Mouse (Mus musculus): ENCODE results near the gene Polr2l. TPM values are rescaled to one million over a fixed set of nuclear protein-coding genes. Genes with fewer than 3 reads are reported as not detected.

Gene Polr2l
- total and polyA plus RNA-seq, 2 experiments from 2014 or later = 21.1 to 73.2 TPM

DNA sequence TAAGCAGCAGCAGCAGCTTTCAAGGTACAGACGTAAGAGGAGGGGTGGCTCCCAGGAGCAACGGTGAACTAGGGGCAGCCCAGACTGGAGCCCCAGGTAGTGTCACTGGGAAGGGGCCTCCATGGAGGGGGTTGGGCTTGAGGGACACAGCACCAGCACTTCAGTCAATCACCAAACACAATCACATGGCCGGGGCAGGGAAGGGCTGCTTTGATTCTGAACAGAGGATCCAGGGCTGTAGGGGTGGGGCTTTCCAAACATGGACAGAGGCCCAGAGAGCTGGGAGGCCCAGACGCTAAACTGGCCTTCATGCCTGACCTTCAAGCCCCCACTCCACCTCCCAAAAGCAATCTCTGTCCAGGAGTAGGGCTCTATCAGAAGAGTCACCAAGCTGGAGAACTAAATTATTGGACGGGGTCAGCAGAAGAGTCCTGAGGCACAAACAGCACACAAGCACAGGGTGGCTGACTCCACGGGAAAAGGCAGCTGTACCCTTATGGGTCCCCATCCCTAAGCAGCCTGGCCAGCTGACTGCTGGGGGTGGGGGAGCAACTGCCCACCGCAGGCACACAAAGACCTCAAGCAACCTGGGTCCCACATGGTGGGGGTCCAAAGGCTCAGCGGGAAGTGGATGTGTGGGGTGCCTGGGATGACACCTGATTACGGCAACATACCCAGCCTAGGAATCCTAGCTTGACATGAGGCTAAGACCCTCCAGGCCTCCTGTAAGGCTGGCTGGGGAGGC, 44.9 kb downstream of the Polr2l start:
- Histone ChIP-seq H3K4me2 (ENCODE audit: low read depth) (peak overlapping the region; percentile 75), H3K36me3 (ENCODE audit: insufficient read depth) (peaks cover 48% of the 10 kb centered on the region), H3K27me3 (ENCODE audit: insufficient read depth, low read length) (no peaks in the 10 kb centered on the region), H3K9me3 (ENCODE audit: low read length) (no peaks in the 10 kb centered on the region), H3K4me3 (ENCODE audit: low read depth, low read length) (peak overlapping the region; percentile 45; the same call in 1 of the 2 replicates), H3K4me1 (ENCODE audit: insufficient read depth) (peaks cover 18% of the 10 kb centered on the region), H3K9ac (peak overlapping the region; percentile 71; the same call in 1 of the 2 replicates), H3K27ac (ENCODE audit: low read depth, low read length) (0 out of 2 replicates have a peak overlapping the region, but pooled peaks have one; percentile 77)
- DNase-seq = no peak
- ATAC-seq = no peak
- no peak for TF ChIP-seq CTCF (IDR thresholded peaks at IDR 0.05; ENCODE audit: low read depth)
- WGBS = 65% methylated on average over 9 of the region's 9 CpGs

DNA sequence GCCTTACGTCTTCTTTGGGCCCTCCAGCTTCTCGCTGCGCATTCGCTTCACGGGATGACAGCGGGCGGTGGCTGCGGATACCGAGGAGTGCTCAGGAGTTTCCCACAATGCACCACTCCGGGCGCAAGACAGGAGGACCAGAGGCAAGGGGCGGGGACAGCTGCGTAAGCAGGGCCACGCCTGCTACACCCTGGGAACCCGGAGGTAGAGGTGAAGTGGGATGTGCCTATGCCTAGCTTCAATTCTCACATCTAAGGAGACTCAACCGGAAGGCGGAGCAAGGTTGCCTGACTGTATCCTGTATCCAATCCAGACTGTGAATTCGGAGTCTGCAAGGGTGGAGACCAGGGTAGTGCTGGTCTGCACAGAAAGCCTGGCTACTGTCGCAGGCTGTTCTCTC, 45.6 kb downstream of the Polr2l start, which contains the start of gene Cend1:
Gene Cend1, minus strand, starts transcription at position 182 of the 400 bp plus-strand sequence.
- peak within 1 kb of the TSS; percentile 71 for H3K9ac ChIP-seq
- peak within 1 kb of the TSS; percentile 77 for H3K27ac ChIP-seq (ENCODE audit: low read depth, low read length)
- H3K27me3 ChIP-seq (ENCODE audit: insufficient read depth, low read length) = no peaks in the 10 kb centered on the region
- ATAC-seq (peak; percentile 90), DNase-seq (peak; percentile 82)
- H3K36me3 ChIP-seq (ENCODE audit: insufficient read depth) = peaks cover 48% of the 10 kb centered on the region
- peak within 1 kb of the TSS; percentile 75 for H3K4me2 ChIP-seq (ENCODE audit: low read depth)
- peak; percentile 38 for TF ChIP-seq CTCF (IDR thresholded peaks at IDR 0.05; ENCODE audit: low read depth)
- peaks cover 16% of the 10 kb centered on the region for H3K4me1 ChIP-seq (ENCODE audit: insufficient read depth)
- H3K4me3 ChIP-seq (ENCODE audit: low read depth, low read length) = peak within 1 kb of the TSS; percentile 45
- no peaks in the 10 kb centered on the region for H3K9me3 ChIP-seq (ENCODE audit: low read length)
- 2% methylated on average over 19 of the region's 19 CpGs for WGBS

DNA sequence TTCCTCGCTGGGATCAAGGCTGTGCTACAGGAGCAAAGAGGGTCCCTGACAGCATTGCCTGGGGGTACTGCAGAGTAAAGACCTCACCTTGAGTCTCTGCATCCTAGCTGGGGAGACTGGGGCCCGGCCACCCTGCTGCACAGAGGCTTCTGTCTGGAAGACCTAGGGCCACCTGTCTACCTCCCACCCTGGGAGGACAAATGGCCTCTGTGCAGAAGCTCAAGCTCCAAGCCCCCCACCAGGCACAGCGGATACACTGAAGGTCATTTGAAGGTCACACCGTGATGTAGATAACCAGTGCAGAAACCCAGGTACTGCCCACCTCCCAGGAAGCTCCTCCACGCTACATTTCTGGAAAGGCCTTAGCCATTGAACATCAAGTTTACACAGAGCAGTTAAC, 46.2 kb downstream of the Polr2l start:
- Histone ChIP-seq H3K4me3 (ENCODE audit: low read depth, low read length) (peak overlapping the region; percentile 45), H3K36me3 (ENCODE audit: insufficient read depth) (peaks cover 46% of the 10 kb centered on the region), H3K9ac (peak overlapping the region; percentile 71), H3K4me1 (ENCODE audit: insufficient read depth) (peaks cover 12% of the 10 kb centered on the region), H3K9me3 (ENCODE audit: low read length) (no peaks in the 10 kb centered on the region), H3K4me2 (ENCODE audit: low read depth) (peak overlapping the region; percentile 75), H3K27me3 (ENCODE audit: insufficient read depth, low read length) (no peaks in the 10 kb centered on the region), H3K27ac (ENCODE audit: low read depth, low read length) (peak overlapping the region; percentile 77)
- WGBS = 50% methylated on average over 5 of the region's 5 CpGs
- no peak for DNase-seq
- no peak for ATAC-seq
- TF ChIP-seq CTCF (IDR thresholded peaks at IDR 0.05; ENCODE audit: low read depth) = no peak

DNA sequence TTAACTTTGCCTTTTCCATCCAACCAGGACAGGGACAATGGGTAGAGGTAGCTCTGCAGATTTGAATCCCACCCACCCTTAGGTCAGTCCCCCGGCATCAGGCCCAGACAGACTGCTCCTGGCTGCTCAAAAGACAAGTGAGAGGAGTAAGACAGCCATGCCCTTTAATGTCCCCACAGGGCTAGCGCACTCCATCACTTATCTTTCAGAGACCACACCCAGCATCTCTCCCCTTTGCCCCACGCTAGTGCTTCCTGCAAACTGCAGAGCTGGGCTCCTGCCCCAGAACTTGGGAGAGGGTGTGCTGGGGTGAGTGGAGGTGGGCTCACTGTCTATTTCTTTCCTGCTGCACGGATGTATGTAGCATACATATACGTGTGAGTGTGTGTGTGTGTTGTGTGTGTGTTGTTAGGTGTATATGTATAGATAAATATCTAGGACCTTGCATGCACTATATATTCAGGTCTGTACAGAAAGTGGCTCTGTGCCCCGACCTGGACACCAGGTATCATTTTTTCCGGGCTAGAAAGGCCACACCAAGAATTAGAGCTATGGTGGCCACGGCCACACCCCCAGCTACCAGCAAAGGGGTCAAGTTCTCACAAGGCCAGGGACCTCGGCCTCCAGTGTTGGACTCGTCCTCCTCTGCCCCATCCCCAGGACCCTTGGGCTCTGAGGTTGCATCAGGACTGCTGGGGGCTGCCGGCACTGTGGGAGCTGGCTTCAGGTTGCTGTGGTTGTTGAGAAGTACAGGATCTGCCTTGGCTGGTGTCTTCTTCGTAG, 47.8 kb downstream of the Polr2l start:
- DNase-seq = no peak
- WGBS = 90% methylated on average over 12 of the region's 12 CpGs

DNA sequence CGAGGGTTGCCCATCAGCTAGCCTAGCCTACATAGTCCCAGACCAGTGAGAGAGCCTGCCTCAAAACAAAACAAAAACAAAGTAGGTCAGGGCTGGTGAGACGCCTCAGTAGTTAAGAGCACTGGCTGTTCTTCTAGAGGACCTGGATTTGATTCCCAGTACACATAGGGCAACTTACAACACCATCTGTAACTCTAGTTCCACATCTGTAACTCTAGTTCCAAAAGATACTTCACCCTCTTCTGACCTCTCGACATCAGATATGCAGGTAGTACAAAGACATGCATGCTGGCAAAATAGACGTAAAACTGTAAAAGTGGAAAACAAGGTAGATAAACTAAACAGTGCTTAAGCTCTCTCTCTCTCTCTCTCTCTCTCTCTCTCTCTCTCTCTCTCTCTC, 51.1 kb downstream of the Polr2l start:
- H3K36me3 ChIP-seq (ENCODE audit: insufficient read depth) = peaks cover 10% of the 10 kb centered on the region
- WGBS = 72% methylated on average over 4 of the region's 4 CpGs

More for the DNA sequence above, 47.8 kb downstream of the Polr2l start:
- Histone ChIP-seq H3K9ac (no peak overlapping the region), H3K4me1 (ENCODE audit: insufficient read depth) (0 out of 2 replicates have a peak, but pooled peaks cover 8% of the 10 kb centered on the region), H3K9me3 (ENCODE audit: low read length) (no peaks in the 10 kb centered on the region), H3K27me3 (ENCODE audit: insufficient read depth, low read length) (no peaks in the 10 kb centered on the region), H3K4me2 (ENCODE audit: low read depth) (no peak overlapping the region), H3K4me3 (ENCODE audit: low read depth, low read length) (no peak overlapping the region), H3K36me3 (ENCODE audit: insufficient read depth) (peaks cover 30% of the 10 kb centered on the region), H3K27ac (ENCODE audit: low read depth, low read length) (no peak overlapping the region)
- no peak for TF ChIP-seq CTCF (IDR thresholded peaks at IDR 0.05; ENCODE audit: low read depth)
- ATAC-seq = no peak

More for the DNA sequence above, 51.1 kb downstream of the Polr2l start:
- no peak overlapping the region for H3K4me2 ChIP-seq (ENCODE audit: low read depth)
- H3K9ac ChIP-seq = no peak overlapping the region
- no peak overlapping the region for H3K27ac ChIP-seq (ENCODE audit: low read depth, low read length)
- 0 out of 2 replicates have a peak, but pooled peaks cover 4% of the 10 kb centered on the region for H3K4me1 ChIP-seq (ENCODE audit: insufficient read depth)
- H3K4me3 ChIP-seq (ENCODE audit: low read depth, low read length) = no peak overlapping the region
- H3K27me3 ChIP-seq (ENCODE audit: insufficient read depth, low read length) = no peaks in the 10 kb centered on the region
- DNase-seq (no peak), ATAC-seq (no peak)
- H3K9me3 ChIP-seq (ENCODE audit: low read length) = no peaks in the 10 kb centered on the region
- TF ChIP-seq CTCF (IDR thresholded peaks at IDR 0.05; ENCODE audit: low read depth) = no peak

Other genes starting within 250 kb of the Polr2l start
- 50.2 and 53.8 TPM in 2 replicates for gene Phrf1, start 246.3 kb downstream of the Polr2l start, total RNA-seq (2014; rRNA removed)
- 26.1 and 35.8 TPM in 2 replicates for gene Phrf1, start 246.3 kb downstream of the Polr2l start, polyA plus RNA-seq (2015; fragmentation: Nextera tagmentation; extraction: Ambion mirVana)
- gene Irf7, start 208.7 kb downstream of the Polr2l start, total RNA-seq (2014; rRNA removed) = 1.3 and 3.8 TPM in 2 replicates
- 3.4 and 3.7 TPM in 2 replicates for gene Irf7, start 208.7 kb downstream of the Polr2l start, polyA plus RNA-seq (2015; fragmentation: Nextera tagmentation; extraction: Ambion mirVana)
- gene Cdhr5, start 198.3 kb downstream of the Polr2l start, total RNA-seq (2014; rRNA removed) = not detected in 2 replicates
- gene Cdhr5, start 198.3 kb downstream of the Polr2l start, polyA plus RNA-seq (2015; fragmentation: Nextera tagmentation; extraction: Ambion mirVana) = not detected in 2 replicates
- gene Sct, start 196.0 kb downstream of the Polr2l start, total RNA-seq (2014; rRNA removed) = not detected in 2 replicates
- 2.9 and 3.9 TPM in 2 replicates for gene Sct, start 196.0 kb downstream of the Polr2l start, polyA plus RNA-seq (2015; fragmentation: Nextera tagmentation; extraction: Ambion mirVana)
- gene Drd4, start 183.1 kb downstream of the Polr2l start, total RNA-seq (2014; rRNA removed) = 0.31 and 0.38 TPM in 2 replicates
- 0.90 and 0.98 TPM in 2 replicates for gene Drd4, start 183.1 kb downstream of the Polr2l start, polyA plus RNA-seq (2015; fragmentation: Nextera tagmentation; extraction: Ambion mirVana)
- 238 and 239 TPM in 2 replicates for gene Deaf1, start 147.4 kb downstream of the Polr2l start, total RNA-seq (2014; rRNA removed)
- gene Deaf1, start 147.4 kb downstream of the Polr2l start, polyA plus RNA-seq (2015; fragmentation: Nextera tagmentation; extraction: Ambion mirVana) = 282 and 289 TPM in 2 replicates
- 25.2 and 33.2 TPM in 2 replicates for gene Tmem80, start 147.4 kb downstream of the Polr2l start, total RNA-seq (2014; rRNA removed)
- 32.9 and 34.7 TPM in 2 replicates for gene Tmem80, start 147.4 kb downstream of the Polr2l start, polyA plus RNA-seq (2015; fragmentation: Nextera tagmentation; extraction: Ambion mirVana)
- gene Eps8l2, start 136.3 kb downstream of the Polr2l start, total RNA-seq (2014; rRNA removed) = 1.0 and 1.1 TPM in 2 replicates
- gene Eps8l2, start 136.3 kb downstream of the Polr2l start, polyA plus RNA-seq (2015; fragmentation: Nextera tagmentation; extraction: Ambion mirVana) = 0.74 and 0.82 TPM in 2 replicates
- gene Taldo1, start 82.9 kb downstream of the Polr2l start, total RNA-seq (2014; rRNA removed) = 224 and 297 TPM in 2 replicates
- 304 and 352 TPM in 2 replicates for gene Taldo1, start 82.9 kb downstream of the Polr2l start, polyA plus RNA-seq (2015; fragmentation: Nextera tagmentation; extraction: Ambion mirVana)
- gene Gatd1, start 61.0 kb downstream of the Polr2l start, total RNA-seq (2014; rRNA removed) = 58.9 and 65.0 TPM in 2 replicates
- gene Gatd1, start 61.0 kb downstream of the Polr2l start, polyA plus RNA-seq (2015; fragmentation: Nextera tagmentation; extraction: Ambion mirVana) = 50.5 and 56.0 TPM in 2 replicates
- gene Cend1, start 45.6 kb downstream of the Polr2l start, total RNA-seq (2014; rRNA removed) = 83.3 and 94.7 TPM in 2 replicates
- 111 and 125 TPM in 2 replicates for gene Cend1, start 45.6 kb downstream of the Polr2l start, polyA plus RNA-seq (2015; fragmentation: Nextera tagmentation; extraction: Ambion mirVana)
- gene Slc25a22, start 37.2 kb downstream of the Polr2l start, total RNA-seq (2014; rRNA removed) = 115 and 141 TPM in 2 replicates
- 106 and 132 TPM in 2 replicates for gene Slc25a22, start 37.2 kb downstream of the Polr2l start, polyA plus RNA-seq (2015; fragmentation: Nextera tagmentation; extraction: Ambion mirVana)
- gene Pidd1, start 31.1 kb downstream of the Polr2l start, total RNA-seq (2014; rRNA removed) = 2.0 and 2.2 TPM in 2 replicates
- 2.3 and 2.4 TPM in 2 replicates for gene Pidd1, start 31.1 kb downstream of the Polr2l start, polyA plus RNA-seq (2015; fragmentation: Nextera tagmentation; extraction: Ambion mirVana)
- gene Rplp2, start 27.8 kb downstream of the Polr2l start, total RNA-seq (2014; rRNA removed) = 312 and 427 TPM in 2 replicates
- gene Rplp2, start 27.8 kb downstream of the Polr2l start, polyA plus RNA-seq (2015; fragmentation: Nextera tagmentation; extraction: Ambion mirVana) = 868 and 1,034 TPM in 2 replicates
- gene Pnpla2, start 19.9 kb downstream of the Polr2l start, total RNA-seq (2014; rRNA removed) = 6.2 and 7.7 TPM in 2 replicates
- 18.3 and 22.4 TPM in 2 replicates for gene Pnpla2, start 19.9 kb downstream of the Polr2l start, polyA plus RNA-seq (2015; fragmentation: Nextera tagmentation; extraction: Ambion mirVana)
- 4.5 and 7.2 TPM in 2 replicates for gene Cracr2b, start 14.0 kb downstream of the Polr2l start, total RNA-seq (2014; rRNA removed)
- 5.2 and 6.7 TPM in 2 replicates for gene Cracr2b, start 14.0 kb downstream of the Polr2l start, polyA plus RNA-seq (2015; fragmentation: Nextera tagmentation; extraction: Ambion mirVana)
- gene Cd151, start 7.7 kb downstream of the Polr2l start, total RNA-seq (2014; rRNA removed) = 55.8 and 62.4 TPM in 2 replicates
- gene Cd151, start 7.7 kb downstream of the Polr2l start, polyA plus RNA-seq (2015; fragmentation: Nextera tagmentation; extraction: Ambion mirVana) = 12.4 and 18.7 TPM in 2 replicates
- 52.5 and 79.6 TPM in 2 replicates for gene Tspan4, start 108 bp upstream of the Polr2l start, total RNA-seq (2014; rRNA removed)
- 54.9 and 57.9 TPM in 2 replicates for gene Tspan4, start 108 bp upstream of the Polr2l start, polyA plus RNA-seq (2015; fragmentation: Nextera tagmentation; extraction: Ambion mirVana)
- 40.5 and 42.0 TPM in 2 replicates for gene Chid1, start 64.7 kb upstream of the Polr2l start, total RNA-seq (2014; rRNA removed)
- 38.9 and 42.0 TPM in 2 replicates for gene Chid1, start 64.7 kb upstream of the Polr2l start, polyA plus RNA-seq (2015; fragmentation: Nextera tagmentation; extraction: Ambion mirVana)
- gene Ap2a2, start 87.0 kb upstream of the Polr2l start, total RNA-seq (2014; rRNA removed) = 154 and 187 TPM in 2 replicates
- gene Ap2a2, start 87.0 kb upstream of the Polr2l start, polyA plus RNA-seq (2015; fragmentation: Nextera tagmentation; extraction: Ambion mirVana) = 91.5 and 112 TPM in 2 replicates
- gene Muc6, start 180.2 kb upstream of the Polr2l start, total RNA-seq (2014; rRNA removed) = not detected in 2 replicates
- 0.04 and 0.07 TPM in 2 replicates for gene Muc6, start 180.2 kb upstream of the Polr2l start, polyA plus RNA-seq (2015; fragmentation: Nextera tagmentation; extraction: Ambion mirVana)
- gene Muc2, start 215.2 kb upstream of the Polr2l start, total RNA-seq (2014; rRNA removed) = 0.15 and 0.38 TPM in 2 replicates
- 0.05 and 0.08 TPM in 2 replicates for gene Muc2, start 215.2 kb upstream of the Polr2l start, polyA plus RNA-seq (2015; fragmentation: Nextera tagmentation; extraction: Ambion mirVana)

Data from forebrain, postnatal 0 days (tissue).